Mouse (Mus musculus) c-Kit-positive CD71-negative TER-119-negative erythroid progenitor cells, embryonic 14.5 days (primary cell): ENCODE measurements around the gene Hnrnpa1.
A peak's percentile ranks its signal among the peaks of the same experiment; 100 is the strongest.
"Not testable (repeated sequence)": the region's sequence is repeated elsewhere in the genome, so short reads cannot be mapped to it uniquely, and the experiment has no call there.

Source experiments
- DNase-seq: peaks from one replicate; pipeline ENCODE4 v3.0.0-alpha.2; 2013; ENCODE audit warnings: low read depth

Hnrnpa1 gene

DNA sequence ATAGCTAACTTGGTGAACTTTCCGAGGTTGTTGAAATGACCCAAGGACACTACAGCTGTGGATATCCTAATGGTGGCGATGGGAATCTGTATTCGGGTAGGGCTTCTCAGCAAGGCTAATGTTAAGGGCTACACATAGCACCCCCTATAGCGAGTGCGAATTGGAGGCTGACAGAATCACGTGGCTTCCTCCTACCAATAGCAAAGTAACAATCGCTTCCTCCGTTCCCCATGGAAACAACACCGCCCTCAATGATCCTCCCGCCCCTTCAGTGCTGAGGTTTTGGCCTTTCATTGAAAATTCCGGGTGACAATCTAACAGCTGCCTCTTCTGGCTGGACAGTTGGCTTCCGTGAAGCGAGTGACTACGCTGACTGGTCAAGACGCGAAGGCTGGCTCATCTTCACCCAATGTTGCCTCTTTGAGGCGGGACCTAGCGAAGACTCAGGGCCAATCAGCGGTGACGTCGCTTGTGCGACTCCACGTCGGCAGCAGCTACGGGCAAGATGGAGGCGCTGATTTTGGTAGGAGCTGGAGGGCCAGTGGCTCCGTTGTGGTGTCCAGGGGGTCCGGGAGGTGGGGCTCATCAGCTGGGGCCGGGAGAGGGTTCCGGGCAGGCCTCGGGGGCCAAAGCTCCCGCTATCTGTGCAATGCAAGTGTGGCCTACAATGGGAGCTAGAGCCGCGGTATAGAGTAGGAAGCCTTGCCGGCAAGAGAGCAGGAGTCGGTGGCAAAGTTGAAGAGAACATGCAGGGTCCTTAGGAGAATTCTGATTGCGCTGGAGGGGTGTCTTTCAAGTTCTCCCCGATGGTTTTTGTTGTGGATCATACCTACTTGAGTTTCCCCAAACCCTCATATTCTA is 32.4 kb downstream of the Hnrnpa1 start, which contains the start of gene Copz1:
TSS of gene Copz1 (plus strand) at position 296 of the 861 bp plus-strand sequence.
- DNase-seq, result peak; percentile 96

DNA sequence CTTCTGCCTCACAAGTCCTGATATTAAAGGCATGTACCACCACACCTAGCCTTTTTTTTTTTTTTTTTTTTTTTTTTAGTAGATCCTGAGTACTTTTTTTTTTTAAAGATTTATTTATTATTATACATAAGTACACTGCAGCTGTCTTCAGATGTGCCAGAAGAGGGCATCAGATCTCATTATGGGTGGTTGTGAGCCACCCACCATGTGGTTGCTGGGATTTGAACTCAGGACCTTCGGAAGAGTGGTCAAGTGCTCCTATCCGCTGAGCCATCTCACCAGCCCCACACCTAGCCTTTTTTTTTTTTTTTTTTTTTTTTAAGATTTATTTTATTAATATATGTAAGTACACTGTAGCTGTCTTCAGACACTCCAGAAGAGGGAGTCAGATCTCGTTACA is 35.7 kb downstream of the Hnrnpa1 start:
- DNase-seq, result not testable (repeated sequence)

DNA sequence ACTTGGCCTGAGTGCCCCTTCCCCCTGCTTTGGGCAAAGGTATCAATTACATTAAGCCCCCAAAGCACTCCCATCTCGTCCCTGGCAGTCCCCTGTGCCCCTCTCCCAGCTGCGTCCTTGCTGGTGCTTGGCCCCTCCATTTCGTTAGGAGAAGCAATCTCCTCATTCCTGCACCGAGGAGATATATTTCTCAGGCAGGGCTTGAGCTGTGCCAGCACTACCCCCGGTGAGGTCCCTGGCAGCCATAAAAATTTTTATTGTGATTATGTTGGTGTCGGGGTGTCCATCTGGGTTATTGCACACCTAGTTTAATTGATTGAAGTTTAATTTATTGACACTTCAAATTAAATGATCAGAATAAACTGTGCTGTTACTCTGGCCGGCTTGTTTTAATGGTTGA is 37.7 kb downstream of the Hnrnpa1 start:
- DNase-seq, result no peak

DNA sequence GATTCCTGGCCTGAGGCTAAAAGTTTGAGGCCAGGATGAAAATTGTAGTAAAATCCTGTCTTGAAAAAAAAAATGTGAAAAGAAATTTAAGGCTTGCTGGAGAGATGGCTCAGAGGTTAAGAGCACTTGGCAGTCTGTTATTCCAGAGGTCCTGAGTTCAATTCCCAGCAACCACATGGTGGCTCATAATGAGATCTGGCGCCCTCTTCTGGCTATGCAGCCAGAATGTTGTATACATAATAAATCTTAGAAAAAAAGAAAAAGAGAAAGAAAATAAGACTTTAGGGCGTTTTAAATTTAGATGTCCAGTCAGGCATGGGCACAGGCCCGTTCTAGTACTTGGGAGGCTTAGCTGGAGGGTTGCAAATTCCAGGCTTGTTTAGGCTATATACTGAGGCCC is 39.5 kb downstream of the Hnrnpa1 start:
- DNase-seq, result no peak

DNA sequence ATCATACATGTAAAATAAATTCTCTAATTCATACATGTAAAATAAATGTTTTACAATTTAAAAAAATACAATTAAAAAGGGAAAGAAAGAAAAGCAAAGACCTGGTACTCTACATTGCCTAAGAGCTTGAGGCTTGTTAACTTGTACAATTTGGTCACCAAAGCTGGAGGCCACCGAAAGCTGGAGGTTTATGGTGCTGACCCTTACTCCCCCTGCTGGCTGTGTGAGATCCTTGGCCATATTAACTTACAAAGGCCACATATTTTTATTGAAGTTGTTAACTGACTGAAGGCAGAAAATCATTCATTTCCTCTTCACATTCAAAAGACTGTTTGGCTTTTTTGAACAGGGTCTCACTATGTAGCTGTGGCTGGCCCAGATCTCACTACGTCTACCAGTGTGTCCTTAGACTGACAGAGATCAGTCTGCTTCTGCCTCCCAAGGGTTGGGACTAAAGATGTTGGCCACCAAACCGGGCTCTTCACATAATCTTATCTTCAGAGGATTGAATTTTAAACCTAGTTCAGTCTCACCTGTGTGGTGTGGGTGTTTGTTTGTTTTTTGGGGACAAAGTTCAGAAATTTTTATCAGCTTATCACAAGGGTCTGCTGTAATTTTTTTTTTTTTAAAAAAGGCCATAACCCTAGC is 40.7 kb downstream of the Hnrnpa1 start:
- DNase-seq, result peak; percentile 74

DNA sequence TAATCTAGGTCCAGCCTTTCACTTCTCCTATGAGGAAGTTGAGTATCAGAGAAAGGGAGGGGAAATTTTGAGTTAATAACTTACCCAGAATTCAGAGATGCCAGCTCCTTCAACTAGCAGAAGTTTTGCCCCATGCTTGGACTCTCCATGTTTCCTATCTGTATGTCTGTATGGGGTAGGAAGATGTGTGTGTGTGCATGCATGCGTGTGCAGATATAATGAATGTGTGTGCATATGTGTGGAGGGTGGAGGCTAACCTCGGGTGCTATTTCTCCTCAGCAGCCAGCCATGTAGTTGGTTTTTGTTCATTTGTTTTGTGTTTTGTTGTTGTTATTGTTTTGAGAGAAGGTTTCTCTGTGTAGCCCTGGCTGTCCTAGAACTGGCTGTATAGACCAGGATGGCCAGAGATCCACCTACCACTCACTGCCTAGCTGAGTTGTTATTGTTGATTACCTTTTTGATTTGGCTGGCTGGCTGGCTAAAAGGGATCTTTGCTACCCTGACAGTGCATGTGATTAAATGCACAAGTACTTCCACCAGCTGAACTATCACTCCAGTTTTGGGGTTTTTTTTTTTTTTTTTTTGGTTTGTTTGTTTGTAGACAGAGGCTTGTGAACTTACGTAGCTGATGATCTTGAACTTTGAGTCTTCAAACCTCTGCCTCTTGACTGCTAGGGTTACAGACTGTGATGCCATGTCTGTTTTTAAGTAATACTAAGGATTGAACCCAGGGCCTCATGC is 41.4 kb downstream of the Hnrnpa1 start:
- no peak for DNase-seq

DNA sequence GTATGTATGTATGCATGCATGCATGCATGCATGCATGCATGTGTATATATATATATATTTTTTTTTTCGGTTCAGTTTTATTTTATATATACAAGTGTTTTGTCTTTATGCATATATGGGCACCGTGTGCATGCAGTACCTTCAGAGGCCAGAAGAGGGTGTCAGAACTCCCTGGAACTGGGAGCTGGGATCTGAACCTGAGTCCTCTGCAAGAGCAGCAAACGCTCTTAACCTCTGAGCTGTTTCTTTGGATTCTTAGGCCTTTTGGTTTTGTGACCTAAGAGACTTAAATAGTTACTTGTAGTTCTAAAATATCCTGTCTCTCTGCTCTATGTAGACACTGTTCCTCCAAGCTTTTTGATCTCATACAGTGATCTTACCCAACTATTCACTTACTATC is 43.8 kb downstream of the Hnrnpa1 start:
- no peak for DNase-seq

DNA sequence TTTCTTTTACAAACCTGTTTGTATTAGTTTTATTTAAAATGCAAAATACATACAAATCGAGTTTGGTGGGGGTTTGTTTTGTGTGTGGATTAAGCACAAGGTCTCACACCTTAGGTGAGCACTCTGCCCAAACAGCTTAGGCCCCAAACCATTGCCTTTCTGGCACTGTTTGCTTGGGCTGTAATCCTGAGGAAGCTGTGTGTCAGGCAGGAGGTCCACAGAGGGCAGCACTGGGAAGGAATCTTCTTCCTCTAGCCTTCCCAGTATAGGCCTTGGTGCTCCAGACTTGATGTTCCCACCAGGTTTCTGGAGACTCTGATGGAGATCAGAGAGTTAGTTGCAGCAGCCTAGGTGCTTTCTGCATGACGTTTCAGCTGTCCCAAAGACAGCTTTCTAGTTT is 44.4 kb downstream of the Hnrnpa1 start:
- no peak for DNase-seq

DNA sequence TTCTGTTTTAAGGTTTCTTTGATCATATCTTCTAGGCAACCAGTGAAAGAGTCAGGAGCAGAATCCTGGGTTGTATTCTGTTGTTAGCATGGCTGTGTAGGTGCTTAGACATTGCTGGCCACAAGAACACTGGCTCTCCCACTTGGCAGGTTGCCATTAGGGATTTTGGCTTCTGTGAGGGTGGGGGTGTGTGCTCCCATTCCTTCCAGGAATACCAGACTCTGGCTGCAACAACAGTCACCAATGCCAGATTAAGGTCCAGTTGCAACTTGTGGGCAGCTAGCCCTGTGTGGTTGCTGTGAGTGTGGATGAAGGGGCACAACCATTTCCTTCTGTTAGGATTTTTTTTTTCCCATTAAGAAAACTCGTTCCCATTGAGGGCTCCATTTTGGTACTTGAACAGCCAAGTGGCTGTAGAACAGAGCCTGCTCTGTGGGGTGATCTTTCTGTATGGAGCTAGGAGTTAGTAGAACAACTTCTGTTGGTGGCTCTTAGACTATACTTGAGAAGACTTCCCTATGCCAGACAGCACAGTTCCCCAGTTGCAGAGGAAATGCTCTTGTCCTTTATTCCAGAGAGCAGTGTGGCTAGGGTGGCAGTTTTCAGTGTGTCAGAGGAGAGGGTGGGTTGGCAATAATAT is 45.7 kb downstream of the Hnrnpa1 start:
- DNase-seq, result no peak

DNA sequence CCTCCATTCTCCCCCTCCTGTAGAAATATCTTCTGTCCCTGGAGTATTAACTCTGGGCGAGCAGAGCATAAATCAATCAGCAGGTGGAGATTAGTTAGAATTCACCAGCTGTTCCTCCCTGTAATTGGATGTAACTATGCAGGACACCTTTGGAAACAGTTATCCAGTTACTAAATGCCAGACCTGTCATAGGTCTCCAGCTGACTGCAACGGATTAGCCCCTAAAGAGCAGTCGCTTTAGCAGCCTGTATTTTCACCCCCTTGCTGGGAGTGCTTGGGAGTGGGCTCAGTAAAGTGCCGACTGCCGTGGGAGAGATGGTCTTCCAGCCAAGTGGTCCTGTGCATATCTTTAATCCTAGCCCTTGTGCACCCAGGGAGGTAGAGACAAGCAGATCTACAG is 49.4 kb downstream of the Hnrnpa1 start:
- DNase-seq, result no peak

DNA sequence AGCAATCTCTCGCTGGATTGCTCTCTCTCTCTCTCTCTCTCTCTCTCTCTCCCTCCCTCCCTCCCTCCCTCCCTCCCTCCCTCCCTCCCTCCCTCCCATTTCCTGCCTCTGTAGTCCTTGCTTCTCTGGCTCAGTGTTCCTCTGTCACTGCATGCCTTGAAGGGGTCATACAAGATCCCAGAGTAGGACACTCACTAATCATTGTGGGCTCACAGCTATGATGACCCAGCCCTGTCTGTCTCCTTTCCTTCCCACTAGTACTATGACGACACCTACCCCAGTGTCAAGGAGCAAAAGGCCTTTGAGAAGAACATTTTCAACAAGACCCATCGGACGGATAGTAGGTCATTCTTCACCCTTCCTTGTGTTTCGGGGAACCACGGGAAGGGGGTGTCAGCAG is 50.2 kb downstream of the Hnrnpa1 start:
- DNase-seq, result no peak

DNA sequence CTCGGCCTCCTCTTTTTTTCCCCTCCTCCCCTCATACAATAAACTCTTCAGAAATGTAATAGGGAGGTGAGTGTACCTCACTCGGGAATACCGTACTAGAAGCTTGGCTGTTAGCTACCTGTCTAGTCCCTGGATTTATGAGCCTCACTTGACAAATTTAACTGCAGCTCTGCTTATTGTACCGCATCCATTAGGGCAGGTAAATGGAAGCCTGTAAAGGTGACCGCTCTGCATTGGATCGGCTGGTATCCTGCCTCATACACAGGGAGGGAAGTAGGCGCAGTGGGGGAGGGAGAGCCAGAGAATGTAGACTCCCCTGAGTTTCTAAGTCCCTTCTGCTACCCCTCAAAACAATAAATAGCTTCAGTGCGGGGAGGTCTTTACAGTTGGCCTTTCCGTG is 50.6 kb downstream of the Hnrnpa1 start:
- DNase-seq, result no peak

DNA sequence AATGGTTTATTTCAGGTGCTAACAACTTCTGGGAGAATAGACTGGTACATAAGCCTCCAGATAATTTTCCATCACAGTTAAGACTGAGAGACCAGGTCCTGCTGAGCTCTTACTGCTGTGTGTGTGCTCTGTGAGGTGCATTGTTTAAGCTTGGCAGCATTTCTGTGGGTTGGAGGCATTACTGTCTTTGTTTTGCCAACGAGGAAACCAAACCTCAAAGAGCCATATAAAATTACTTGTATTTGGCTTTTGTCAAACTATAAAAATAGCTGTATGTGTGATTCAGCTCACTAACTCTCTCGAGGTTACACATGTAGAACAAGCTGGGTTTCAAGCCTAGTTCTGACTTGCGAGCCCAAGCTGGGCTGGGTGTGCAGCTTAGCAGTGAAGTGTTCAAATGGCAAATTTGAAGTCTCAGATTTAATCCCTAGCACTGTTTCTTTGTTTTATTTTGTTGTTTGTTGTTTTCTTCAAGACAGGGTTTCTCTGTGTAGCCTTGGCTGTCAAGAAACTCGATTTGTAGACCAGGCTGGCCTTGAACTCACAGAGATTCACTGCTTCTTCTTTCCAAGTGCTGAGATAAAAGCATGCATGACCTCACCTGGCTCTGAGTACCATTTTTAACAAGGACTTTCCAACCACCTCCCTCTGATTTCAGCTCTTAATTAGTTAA is 52.6 kb downstream of the Hnrnpa1 start:
- DNase-seq, result no peak

DNA sequence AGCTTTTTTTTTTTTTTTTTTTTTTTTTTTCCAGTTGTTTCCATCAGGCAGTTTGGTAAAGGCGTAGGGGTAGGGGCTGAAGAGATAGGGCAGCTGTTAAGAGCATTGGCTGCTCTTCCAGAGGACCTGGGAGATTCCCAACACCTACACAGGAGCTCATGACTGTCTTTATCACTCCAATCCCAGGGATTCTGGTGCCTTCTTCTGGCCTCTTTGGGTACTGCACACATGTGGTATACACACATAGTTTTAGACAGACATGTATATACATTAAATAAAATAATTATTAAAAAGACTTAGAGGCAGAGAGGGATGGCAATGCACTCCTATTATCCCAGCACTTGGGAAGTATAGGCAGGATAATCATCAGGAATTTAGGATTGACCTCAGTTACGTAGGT is 53.1 kb downstream of the Hnrnpa1 start:
- DNase-seq, result no peak

DNA sequence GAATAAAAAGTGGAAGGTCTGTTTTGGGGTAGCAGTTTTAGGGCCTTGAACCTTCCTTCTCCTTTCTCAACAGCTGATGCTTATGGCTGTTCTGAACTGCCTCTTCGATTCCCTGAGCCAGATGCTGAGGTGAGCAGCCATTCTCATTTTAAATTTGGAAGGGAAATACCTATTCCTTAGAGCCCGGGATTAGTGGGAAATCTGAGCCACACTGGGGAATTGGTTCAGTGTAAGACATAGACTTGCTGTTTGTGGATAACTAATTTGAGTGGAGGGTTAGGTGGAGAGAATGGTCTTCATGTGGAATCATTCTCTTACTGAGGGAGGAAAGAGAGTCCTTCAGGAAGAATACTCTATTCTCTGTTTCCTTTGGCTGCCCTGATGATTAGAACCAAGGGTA is 54.4 kb downstream of the Hnrnpa1 start:
- DNase-seq, result no peak

DNA sequence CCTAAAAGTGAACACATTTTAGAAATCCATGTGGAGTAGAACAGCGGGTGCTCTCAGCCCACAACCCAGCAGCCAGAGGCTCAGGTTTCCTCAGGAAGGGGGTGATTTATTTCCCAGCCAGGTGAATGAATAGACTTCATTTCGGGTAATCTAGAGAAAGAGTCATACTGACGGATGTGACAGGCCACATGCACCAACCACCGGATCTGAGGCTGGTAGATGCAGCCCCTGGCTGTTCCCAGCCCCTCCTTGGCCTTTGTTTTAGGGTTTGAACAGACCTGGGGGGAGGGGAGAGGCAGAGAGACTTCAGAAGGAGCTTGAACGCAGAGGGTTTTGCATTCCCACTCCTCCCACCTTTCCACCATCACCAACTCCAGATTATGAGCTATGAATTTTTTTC is 55.6 kb downstream of the Hnrnpa1 start:
- no peak for DNase-seq
